Mouse (Mus musculus) megakaryocyte, embryonic 14.5 days (primary cell): Measurements from ENCODE around the gene Pi4k2a. TPM values are rescaled to one million over a fixed set of nuclear protein-coding genes. Genes with fewer than 3 reads are reported as not detected.
"Not testable (repeated sequence)": the region's sequence is repeated elsewhere in the genome, so short reads cannot be mapped to it uniquely, and the experiment has no call there.

Experiments used
- H3K27me3 ChIP-seq: replicated peaks from 2 replicates; pipeline ENCODE3; 2012; ENCODE audit warnings: inconsistent platforms
- H3K36me3 ChIP-seq: replicated peaks from 2 replicates; pipeline ENCODE3; 2012; ENCODE audit warnings: low read length, inconsistent platforms, mixed read lengths
- H3K4me1 ChIP-seq: 2 replicates; pipeline ENCODE4 v1.6.1; 2012; ENCODE audit warnings: inconsistent platforms
- H3K4me3 ChIP-seq: replicated peaks from 2 replicates; pipeline ENCODE3; 2012; ENCODE audit warnings: moderate library complexity, mild to moderate bottlenecking, inconsistent platforms
- H3K9me3 ChIP-seq: 2 replicates; pipeline ENCODE4 v1.6.1; 2012; ENCODE audit warnings: inconsistent platforms
- FLI1 ChIP-seq: IDR thresholded peaks from 2 replicates; pipeline ENCODE4 v1.6.1; 2012; ENCODE audit warnings: low read length, inconsistent platforms, mixed read lengths
- GATA1 ChIP-seq: IDR thresholded peaks from 3 replicates; pipeline ENCODE4 v1.6.1; 2012; ENCODE audit warnings: mixed read lengths, low read length, inconsistent platforms, borderline replicate concordance
- polyA plus RNA-seq: library from polyadenylated mRNA; stranded (reverse); fragments of >175 nt; gene quantifications from 2 replicates; pipeline ENCODE4 v1.2.3, GENCODE M21; 2012; ENCODE audit warnings: low replicate concordance; ENCODE audit not compliant: insufficient read depth

The Pi4k2a gene
- polyA plus RNA-seq, 1 experiment: 14.6 TPM

DNA sequence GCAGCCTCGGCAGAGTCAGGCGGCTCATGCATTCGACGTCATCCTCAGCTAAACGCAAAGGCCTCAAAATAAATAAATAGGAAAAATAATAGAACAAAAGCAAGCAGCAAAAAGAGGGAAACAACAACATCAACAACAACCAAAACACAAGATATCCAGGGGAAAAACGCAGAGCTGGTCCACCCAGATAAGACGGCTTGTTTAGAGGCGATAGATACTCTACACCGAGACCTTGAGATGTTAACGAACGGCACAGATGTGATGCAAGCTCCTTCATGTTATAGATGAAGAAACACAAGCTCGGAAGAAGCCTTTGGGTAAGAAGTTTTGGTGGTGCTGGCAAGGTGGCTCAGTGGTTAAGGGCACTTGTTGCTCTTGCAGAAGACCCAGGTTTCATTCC lies 11.3 kb upstream of the Pi4k2a start:
- Histone ChIP-seq H3K4me3 (no peak overlapping the region), H3K27me3 (no peaks in the 10 kb centered on the region), H3K9me3 (no peaks in the 10 kb centered on the region), H3K36me3 (peaks cover 10% of the 10 kb centered on the region), H3K4me1 (peaks cover 21% of the 10 kb centered on the region)
- TF ChIP-seq GATA1 (no peak), FLI1 (no peak)

DNA sequence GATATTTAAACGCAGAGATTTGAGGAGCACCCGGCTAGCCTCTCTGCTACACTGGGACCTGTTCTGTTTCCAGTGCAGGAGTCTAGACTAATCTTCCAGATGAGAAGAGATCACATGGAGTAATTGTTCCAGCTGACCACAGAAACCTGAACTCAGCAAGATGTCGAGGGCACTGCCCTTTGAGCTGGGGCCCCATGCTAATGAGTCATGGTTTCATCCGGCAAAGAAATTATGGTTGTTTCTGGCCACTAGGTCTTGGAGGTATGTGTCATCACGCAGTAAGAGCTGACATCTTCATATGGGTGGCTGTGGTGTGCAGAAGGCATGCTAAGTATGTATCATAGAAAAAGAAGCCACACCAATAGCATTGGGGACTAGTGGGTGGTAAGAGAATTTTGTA lies 10.3 kb upstream of the Pi4k2a start:
- Histone ChIP-seq H3K36me3 (peaks cover 10% of the 10 kb centered on the region), H3K4me1 (peaks cover 21% of the 10 kb centered on the region), H3K4me3 (no peak overlapping the region), H3K27me3 (no peaks in the 10 kb centered on the region), H3K9me3 (no peaks in the 10 kb centered on the region)
- no peak for TF ChIP-seq FLI1
- TF ChIP-seq GATA1: no peak

DNA sequence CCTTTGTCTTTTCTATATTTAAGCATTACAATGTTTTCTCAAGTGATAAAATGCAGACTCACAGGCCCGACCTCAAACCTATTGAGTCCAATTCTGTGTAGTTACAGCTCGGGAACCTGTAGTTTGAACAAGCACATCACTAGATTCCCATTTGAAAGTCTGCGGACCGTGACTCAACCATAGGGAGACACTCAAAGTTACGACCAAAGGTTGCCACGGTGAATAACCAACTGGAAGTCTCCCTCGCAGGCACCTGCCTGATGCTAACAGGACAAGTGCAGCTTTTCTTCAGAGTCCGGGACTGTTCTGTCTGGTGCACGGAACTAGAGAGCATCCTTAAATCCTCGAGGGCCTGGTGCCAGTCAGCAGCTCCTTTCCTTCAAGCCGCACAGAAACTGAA lies 9.8 kb upstream of the Pi4k2a start:
- H3K4me3 ChIP-seq: no peak overlapping the region
- H3K9me3 ChIP-seq: no peaks in the 10 kb centered on the region
- TF ChIP-seq GATA1 (no peak), FLI1 (no peak)
- peaks cover 22% of the 10 kb centered on the region for H3K4me1 ChIP-seq
- H3K27me3 ChIP-seq: no peaks in the 10 kb centered on the region
- peaks cover 7% of the 10 kb centered on the region for H3K36me3 ChIP-seq

DNA sequence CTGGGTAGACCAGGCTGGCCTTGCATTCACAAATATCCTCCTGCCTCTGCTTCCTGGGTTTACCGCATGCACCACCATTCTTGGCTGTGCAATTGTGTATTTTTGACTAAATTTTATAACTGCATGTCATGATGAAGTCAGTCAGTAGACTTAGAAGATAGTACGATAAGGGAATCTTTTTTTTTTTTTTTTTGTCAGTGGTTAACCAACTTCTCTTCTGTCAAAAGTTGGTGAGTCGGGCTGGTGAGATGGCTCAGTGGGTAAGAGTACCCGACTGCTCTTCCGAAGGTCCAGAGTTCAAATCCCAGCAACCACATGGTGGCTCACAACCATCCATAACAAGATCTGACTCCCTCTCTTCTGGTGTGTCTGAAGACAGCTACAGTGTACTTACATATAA lies 8.7 kb upstream of the Pi4k2a start:
- H3K9me3 ChIP-seq, H3K4me3 ChIP-seq, H3K27me3 ChIP-seq, H3K36me3 ChIP-seq: not testable (repeated sequence)
- peaks cover 33% of the 10 kb centered on the region for H3K4me1 ChIP-seq

DNA sequence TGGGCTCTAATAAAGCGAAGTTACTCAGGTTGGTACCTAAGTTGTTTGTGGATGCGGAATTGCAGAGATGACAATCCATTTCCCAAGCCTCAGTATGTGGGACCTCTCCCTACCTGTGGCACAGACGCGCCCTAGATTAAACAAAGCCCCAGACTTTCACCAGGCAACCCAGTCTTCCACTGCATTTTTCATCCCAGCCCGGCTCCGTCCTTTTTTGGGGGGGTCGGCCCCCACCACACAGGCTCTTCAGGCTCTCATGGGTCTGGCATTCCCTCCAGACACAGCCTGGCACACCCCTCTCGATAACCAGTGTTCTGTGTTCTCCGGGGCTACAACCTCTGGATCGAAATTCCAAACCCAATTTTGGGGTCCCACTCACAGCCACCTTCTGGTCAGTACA lies 4.6 kb upstream of the Pi4k2a start:
- Histone ChIP-seq H3K4me1 (peaks cover 31% of the 10 kb centered on the region), H3K27me3 (no peaks in the 10 kb centered on the region), H3K4me3 (peak overlapping the region; percentile 94), H3K36me3 (no peaks in the 10 kb centered on the region), H3K9me3 (no peaks in the 10 kb centered on the region)
- TF ChIP-seq GATA1 (no peak), FLI1 (no peak)

DNA sequence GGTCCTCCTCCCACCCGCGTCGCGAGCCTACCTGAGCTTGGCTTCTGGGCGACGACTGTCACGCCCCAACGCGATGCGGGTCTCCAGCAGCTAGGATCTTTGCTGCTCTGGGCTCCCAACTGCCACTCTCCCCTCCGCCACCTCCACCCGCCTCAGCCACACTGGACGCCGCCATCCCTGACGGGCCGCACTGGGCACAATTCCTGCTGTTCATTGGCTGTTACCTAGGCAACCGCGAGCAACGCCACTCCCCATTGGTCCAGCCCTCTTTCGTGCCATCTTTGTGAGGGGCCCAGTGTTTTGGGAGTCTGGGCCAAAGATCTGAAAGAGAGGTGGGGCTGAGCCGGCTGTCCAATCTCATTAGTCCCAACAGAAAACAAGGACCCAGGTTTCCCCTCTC lies 4.1 kb upstream of the Pi4k2a start, which contains the start of gene Morn4:
TSS of gene Morn4 (minus strand) at position 192 of the 400 bp plus-strand sequence.
- H3K4me1 ChIP-seq: peaks cover 31% of the 10 kb centered on the region
- no peaks in the 10 kb centered on the region for H3K36me3 ChIP-seq
- no peaks in the 10 kb centered on the region for H3K27me3 ChIP-seq
- no peaks in the 10 kb centered on the region for H3K9me3 ChIP-seq
- H3K4me3 ChIP-seq: peak within 1 kb of the TSS; percentile 94
- TF ChIP-seq GATA1 (no peak), FLI1 (no peak)

DNA sequence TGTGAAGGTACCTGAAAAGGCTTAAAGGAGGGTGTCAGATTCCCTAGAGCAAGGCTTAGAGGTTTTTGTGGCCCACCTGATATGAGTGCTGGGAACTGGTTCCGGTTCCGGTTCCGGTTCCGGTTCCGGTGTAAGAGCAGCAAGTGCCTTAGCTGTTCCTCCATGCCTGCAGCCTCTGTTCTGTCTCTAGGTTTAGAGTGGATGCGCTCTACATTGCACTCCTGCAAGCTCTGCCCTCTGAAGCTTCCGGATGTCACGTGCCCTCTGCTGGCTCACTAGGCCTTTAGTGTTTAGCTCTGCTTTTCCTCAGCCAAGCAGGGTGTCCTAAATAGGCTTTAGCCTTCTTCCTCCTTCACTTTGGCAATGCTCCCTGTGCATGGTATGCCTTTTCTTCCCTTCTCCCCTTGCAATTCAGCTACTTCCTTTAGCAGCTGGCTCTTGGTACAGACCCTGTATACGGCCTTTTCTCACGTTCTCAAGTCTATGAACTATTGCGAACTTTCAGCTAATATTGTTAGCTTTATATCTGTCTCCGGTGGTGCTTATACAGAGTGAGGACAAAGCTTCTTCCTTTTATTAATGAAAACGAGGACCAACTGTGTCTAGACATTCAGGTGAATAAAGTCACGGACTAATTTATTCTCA lies 1.0 kb upstream of the Pi4k2a start:
- no peaks in the 10 kb centered on the region for H3K27me3 ChIP-seq
- TF ChIP-seq FLI1 (peak; percentile 36; the same call in 1 of the 2 replicates), GATA1 (no peak)
- H3K4me3 ChIP-seq: peak overlapping the region; percentile 97

DNA sequence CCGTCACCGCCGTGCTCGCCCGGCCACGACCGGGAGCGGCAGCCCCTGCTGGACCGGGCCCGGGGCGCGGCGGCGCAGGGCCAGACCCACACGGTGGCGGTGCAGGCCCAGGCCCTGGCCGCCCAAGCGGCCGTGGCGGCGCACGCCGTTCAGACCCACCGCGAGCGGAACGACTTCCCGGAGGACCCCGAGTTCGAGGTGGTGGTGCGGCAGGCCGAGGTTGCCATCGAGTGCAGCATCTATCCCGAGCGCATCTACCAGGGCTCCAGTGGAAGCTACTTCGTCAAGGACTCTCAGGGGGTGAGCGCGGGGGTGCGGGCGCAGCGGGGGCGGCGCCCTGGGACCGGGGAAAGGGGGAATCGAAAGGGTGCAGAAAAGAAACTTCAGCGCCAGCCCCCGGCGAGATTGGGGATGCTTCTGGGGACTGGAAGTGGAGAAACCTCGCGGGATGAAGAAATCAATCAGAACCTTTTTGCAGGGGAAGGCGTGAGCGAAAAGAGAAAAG lies 419 bp downstream of the Pi4k2a start:
- Histone ChIP-seq H3K4me3 (peak overlapping the region; percentile 97), H3K36me3 (peaks cover 23% of the 10 kb centered on the region), H3K9me3 (no peaks in the 10 kb centered on the region), H3K4me1 (peaks cover 47% of the 10 kb centered on the region), H3K27me3 (no peaks in the 10 kb centered on the region)
- TF ChIP-seq FLI1 (no peak), GATA1 (no peak)

More for the DNA sequence above, 1.0 kb upstream of the Pi4k2a start:
- Histone ChIP-seq H3K36me3 (peaks cover 13% of the 10 kb centered on the region), H3K9me3 (no peaks in the 10 kb centered on the region), H3K4me1 (peaks cover 50% of the 10 kb centered on the region)

DNA sequence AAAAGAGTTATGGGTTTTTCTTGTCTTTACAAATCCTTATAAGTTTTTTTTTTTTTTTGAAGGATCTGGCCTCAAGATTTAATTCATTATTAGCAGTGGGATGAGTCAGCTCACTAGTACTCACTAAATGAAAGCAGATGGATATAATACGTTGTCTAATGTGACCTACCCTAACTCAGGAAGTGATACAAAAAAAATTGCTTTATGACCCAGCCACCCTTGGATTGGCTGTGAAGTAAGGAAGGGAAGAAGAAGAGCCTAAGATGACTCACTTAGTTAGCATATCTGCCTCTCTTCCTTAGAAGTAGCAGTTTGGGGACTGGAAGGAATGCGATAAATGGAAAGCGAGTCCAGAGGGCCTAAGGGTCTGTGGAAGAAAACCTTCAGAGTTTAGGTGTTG lies 9.1 kb downstream of the Pi4k2a start:
- Histone ChIP-seq H3K4me1 (peaks cover 25% of the 10 kb centered on the region), H3K4me3 (no peak overlapping the region), H3K9me3 (no peaks in the 10 kb centered on the region), H3K27me3 (no peaks in the 10 kb centered on the region), H3K36me3 (peaks cover 43% of the 10 kb centered on the region)
- TF ChIP-seq FLI1: no peak

DNA sequence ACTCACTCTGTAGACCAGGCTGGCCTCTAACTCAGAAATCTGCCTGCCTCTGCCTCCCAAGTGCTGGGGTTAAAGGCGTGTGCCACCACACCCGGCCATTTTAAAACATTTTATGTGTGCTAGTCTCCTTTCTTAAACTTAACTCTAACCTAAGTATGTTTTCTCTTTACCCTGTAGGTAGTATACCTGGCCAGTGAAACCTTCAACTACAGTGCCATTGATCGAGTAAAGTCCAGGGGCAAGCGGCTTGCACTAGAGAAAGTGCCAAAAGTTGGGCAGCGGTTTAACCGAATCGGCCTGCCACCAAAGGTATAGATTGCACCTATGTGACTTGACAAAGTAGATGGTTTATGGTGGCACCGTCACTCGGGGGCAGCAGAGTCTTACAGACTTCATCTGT lies 14.4 kb downstream of the Pi4k2a start:
- no peak for TF ChIP-seq FLI1
- TF ChIP-seq GATA1: no peak
- H3K36me3 ChIP-seq: peaks cover 59% of the 10 kb centered on the region
- H3K27me3 ChIP-seq: no peaks in the 10 kb centered on the region

DNA sequence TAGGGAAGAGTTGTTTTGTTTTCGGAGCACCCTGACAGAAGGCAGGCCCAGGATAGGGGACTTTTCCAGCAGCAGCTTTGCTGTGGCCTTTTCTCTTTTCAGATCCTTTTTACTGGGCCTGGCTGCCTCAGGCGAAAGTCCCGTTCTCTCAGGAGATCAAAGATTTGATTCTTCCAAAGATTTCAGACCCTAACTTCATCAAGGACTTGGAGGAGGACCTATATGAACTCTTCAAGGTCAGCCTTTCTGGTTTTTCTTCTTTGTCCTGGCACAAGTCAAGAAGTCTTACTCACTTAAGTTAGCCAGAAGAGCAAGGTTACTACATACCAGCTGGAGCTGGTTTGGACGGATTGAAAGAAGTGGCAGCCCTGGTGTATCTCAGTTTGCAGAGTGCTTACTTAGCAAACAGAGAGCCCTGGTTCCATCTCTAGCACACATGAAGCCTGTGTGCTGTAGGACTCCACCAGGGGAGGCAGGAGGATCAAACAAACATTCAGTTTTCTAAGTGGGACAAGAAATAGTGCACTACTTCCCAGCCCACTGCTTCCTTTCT lies 25.6 kb downstream of the Pi4k2a start:
- Histone ChIP-seq H3K4me1 (no peaks in the 10 kb centered on the region), H3K27me3 (no peaks in the 10 kb centered on the region), H3K9me3 (no peaks in the 10 kb centered on the region), H3K36me3 (peaks cover 72% of the 10 kb centered on the region), H3K4me3 (no peak overlapping the region)
- TF ChIP-seq GATA1 (no peak), FLI1 (no peak)

More for the DNA sequence above, 14.4 kb downstream of the Pi4k2a start:
- peaks cover 4% of the 10 kb centered on the region for H3K4me1 ChIP-seq
- H3K9me3 ChIP-seq: no peaks in the 10 kb centered on the region
- no peak overlapping the region for H3K4me3 ChIP-seq
